Mouse (Mus musculus) cortical plate, adult 2 months (tissue): ENCODE results near the gene Fbxw8.

Experiments
- CTCF ChIP-seq: fragments of 200-500 bp; IDR thresholded peaks from 2 replicates; pipeline ENCODE4 v1.5.1; 2011; ENCODE audit warnings: mild to moderate bottlenecking, control low read depth, low read length; ENCODE audit not compliant: insufficient read depth; ENCODE audit errors: extremely low read depth
- POLR2A ChIP-seq: fragments of 200-500 bp; IDR thresholded peaks from 2 replicates; pipeline ENCODE4 v1.6.1; 2011; ENCODE audit warnings: mild to moderate bottlenecking, low read length, control low read depth; ENCODE audit not compliant: insufficient read depth; ENCODE audit errors: extremely low read depth

- TF ChIP-seq CTCF (no peak), POLR2A (no peak)
Measured at GRCm38 (mm10) chr5:118190491-118190890, 35.2 kb upstream of the Fbxw8 start.
